Mouse (Mus musculus): Measurements from ENCODE around the gene Ski. TPM values are rescaled to one million over a fixed set of nuclear protein-coding genes. Genes with fewer than 3 reads are reported as not detected.

Ski gene
- polyA plus RNA-seq, 1 experiment from 2014 or later = 16.9 TPM

DNA sequence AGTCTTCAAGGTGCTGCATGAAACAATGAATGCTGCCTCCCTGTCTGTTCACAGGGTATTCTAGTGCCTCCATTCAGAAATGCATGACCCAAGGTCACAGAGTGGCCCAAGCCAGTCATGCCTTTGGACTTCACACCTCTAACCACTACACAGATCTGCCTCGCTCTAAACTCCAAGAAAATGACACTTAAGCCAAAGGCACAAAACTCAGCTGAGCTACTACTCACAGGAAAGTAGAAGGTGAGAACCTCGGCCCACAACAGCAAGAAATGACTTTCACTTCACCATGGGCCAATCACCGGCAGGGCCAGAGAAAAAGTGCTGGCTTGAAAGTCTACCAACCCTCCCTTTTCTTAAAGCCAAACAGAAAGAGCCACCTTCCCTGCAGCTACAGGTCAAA, 14.6 kb downstream of the Ski start:
- Histone ChIP-seq H3K27ac (0 out of 2 replicates have a peak overlapping the region, but pooled peaks have one; percentile 4), H3K4me2 (no peak overlapping the region), H3K9ac (no peak overlapping the region), H3K36me3 (peaks cover 7% of the 10 kb centered on the region; the same call in 1 of the 2 replicates), H3K4me3 (no peak overlapping the region), H3K9me3 (no peaks in the 10 kb centered on the region), H3K4me1 (peaks cover 53% of the 10 kb centered on the region), H3K27me3 (no peaks in the 10 kb centered on the region)
- WGBS = 67% methylated on average over 3 of the region's 3 CpGs
- ATAC-seq (ENCODE audit: borderline replicate concordance, extremely low read depth, low FRiP score, low TSS enrichment) = no peak

DNA sequence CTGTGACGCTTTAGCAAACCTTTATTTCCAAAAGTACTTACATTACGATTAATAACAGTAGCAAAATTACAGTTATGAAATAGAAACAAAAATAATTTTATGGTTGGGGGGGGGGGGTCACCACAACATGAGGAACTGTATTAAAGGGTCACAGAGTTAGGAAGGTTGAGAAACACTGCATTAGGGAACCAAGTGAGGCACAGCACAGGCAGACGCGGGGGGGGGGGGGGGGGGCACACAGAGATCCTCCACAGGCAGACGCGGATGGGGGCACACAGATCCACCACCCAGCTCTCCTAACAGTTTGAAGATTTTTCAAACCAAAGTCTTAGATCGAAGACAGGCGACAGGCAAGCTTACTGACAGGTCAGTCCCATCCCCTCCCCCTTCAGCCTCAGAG, 15.9 kb downstream of the Ski start:
- no peak overlapping the region for H3K4me2 ChIP-seq
- H3K9ac ChIP-seq = no peak overlapping the region
- no peak overlapping the region for H3K27ac ChIP-seq
- H3K4me1 ChIP-seq = peaks cover 64% of the 10 kb centered on the region
- H3K9me3 ChIP-seq = no peaks in the 10 kb centered on the region
- ATAC-seq (ENCODE audit: borderline replicate concordance, extremely low read depth, low FRiP score, low TSS enrichment) = no peak
- 48% methylated on average over 6 of the region's 8 CpGs for WGBS
- H3K27me3 ChIP-seq = no peaks in the 10 kb centered on the region
- H3K4me3 ChIP-seq = no peak overlapping the region
- H3K36me3 ChIP-seq = peaks cover 7% of the 10 kb centered on the region; the same call in 1 of the 2 replicates

DNA sequence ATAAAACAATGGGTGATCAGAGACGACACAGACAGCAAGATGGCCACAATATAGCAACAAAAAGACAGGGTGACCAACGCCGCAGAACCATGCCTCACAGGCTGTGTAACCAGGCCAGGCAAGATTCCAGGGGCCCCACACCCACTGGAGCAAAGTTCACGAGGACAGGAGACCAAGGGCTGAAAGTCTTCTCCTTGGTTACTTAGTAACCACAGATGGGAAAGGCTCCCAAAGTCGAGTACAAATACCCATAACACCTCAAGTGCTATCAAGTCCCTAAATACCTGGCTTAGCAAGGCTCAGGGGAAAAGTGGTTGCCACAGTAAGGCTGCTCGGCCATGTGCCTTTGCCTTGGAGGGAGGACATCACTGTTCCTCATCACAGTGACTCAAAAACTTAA, 16.5 kb downstream of the Ski start:
- H3K4me1 ChIP-seq = peaks cover 70% of the 10 kb centered on the region
- no peak overlapping the region for H3K4me3 ChIP-seq
- peak overlapping the region; percentile 37; the same call in 1 of the 2 replicates for H3K27ac ChIP-seq
- ATAC-seq (ENCODE audit: borderline replicate concordance, extremely low read depth, low FRiP score, low TSS enrichment) = no peak
- peak overlapping the region; percentile 20; the same call in 1 of the 2 replicates for H3K4me2 ChIP-seq
- no peak overlapping the region for H3K9ac ChIP-seq
- H3K36me3 ChIP-seq = peaks cover 4% of the 10 kb centered on the region; the same call in 1 of the 2 replicates
- H3K9me3 ChIP-seq = no peaks in the 10 kb centered on the region
- H3K27me3 ChIP-seq = no peaks in the 10 kb centered on the region
- WGBS = 51% methylated on average over 6 of the region's 6 CpGs

DNA sequence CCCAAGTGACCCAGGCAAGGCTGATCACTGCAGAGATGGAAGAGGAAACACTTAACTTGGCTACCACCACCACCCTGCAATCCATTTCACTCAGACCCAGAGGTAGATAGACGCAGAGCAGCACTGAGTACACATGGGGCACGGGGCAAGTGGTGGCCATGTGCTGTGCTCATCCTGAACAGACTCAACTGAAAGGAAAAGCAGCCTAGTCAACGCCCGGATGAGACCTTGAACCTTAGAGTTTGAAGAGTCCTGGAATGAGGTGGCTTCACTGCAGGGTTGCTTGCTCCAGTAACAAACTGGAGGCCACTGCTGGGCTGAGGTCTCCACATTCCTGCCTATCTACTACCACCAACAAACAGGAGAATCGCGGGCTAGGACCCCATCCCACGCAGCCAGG, 20.6 kb downstream of the Ski start:
- Histone ChIP-seq H3K27me3 (no peaks in the 10 kb centered on the region), H3K9me3 (no peaks in the 10 kb centered on the region), H3K4me3 (no peak overlapping the region), H3K27ac (peak overlapping the region; percentile 46; the same call in 1 of the 2 replicates), H3K4me2 (no peak overlapping the region), H3K36me3 (no peaks in the 10 kb centered on the region), H3K4me1 (peaks cover 81% of the 10 kb centered on the region), H3K9ac (no peak overlapping the region)
- WGBS = 84% methylated on average over 7 of the region's 7 CpGs
- ATAC-seq (ENCODE audit: borderline replicate concordance, extremely low read depth, low FRiP score, low TSS enrichment) = no peak

DNA sequence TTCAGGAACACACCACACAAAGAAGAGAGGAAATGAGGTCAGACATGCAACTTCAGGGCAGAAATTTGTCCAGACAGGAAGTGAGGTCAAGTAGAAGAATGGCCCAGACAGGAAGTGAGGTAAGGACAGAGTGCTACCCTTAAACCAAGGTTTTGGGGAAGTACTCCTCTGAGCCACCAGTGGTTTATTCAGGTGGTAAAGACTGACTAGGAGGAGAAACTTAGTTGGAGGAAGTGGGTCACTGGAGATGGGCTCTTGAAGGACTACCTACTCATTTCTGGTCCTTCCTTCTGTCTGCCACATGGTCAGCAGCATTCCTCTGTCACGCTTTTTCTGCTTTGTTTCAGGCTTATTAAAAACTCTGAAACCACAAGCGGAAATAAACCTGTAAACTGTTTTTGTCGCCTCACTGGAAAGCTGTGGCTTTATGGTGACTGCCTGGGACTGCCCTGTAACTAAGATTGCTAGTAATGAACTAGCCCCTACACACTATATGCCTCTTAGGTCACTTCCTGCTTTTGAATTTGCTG, 21.5 kb downstream of the Ski start:
- peak overlapping the region; percentile 46; the same call in 1 of the 2 replicates for H3K27ac ChIP-seq
- no peaks in the 10 kb centered on the region for H3K36me3 ChIP-seq
- no peak overlapping the region for H3K9ac ChIP-seq
- no peaks in the 10 kb centered on the region for H3K9me3 ChIP-seq
- 69% methylated on average over 3 of the region's 3 CpGs for WGBS
- no peak for ATAC-seq (ENCODE audit: borderline replicate concordance, extremely low read depth, low FRiP score, low TSS enrichment)
- peaks cover 80% of the 10 kb centered on the region for H3K4me1 ChIP-seq
- no peak overlapping the region for H3K4me2 ChIP-seq
- H3K27me3 ChIP-seq = no peaks in the 10 kb centered on the region
- H3K4me3 ChIP-seq = no peak overlapping the region

DNA sequence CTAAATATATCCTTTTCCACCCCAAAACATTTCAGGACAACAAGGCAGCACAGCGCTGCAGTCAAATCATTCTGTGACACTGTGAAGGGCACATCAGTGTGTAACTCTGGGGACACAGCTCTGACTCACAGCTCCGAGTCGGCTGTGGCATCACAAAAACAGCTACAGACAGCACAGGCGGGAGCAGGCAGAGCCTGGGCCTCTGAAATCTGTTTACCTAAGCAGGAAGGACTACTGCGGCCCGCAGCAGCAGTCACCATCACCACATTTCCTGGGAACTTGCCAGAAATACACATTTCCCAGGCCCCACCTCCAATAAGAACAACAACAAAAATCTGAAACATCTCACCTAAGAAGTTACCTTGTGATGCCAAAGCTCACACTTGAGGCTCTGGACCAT, 24.7 kb downstream of the Ski start:
- Histone ChIP-seq H3K27ac (peak overlapping the region; percentile 31), H3K9me3 (no peaks in the 10 kb centered on the region), H3K4me1 (peaks cover 80% of the 10 kb centered on the region), H3K9ac (no peak overlapping the region), H3K27me3 (no peaks in the 10 kb centered on the region), H3K36me3 (no peaks in the 10 kb centered on the region), H3K4me3 (no peak overlapping the region), H3K4me2 (no peak overlapping the region)
- 7% methylated on average over 6 of the region's 6 CpGs for WGBS
- peak; percentile 50; the same call in 1 of the 2 replicates for ATAC-seq (ENCODE audit: borderline replicate concordance, extremely low read depth, low FRiP score, low TSS enrichment)

DNA sequence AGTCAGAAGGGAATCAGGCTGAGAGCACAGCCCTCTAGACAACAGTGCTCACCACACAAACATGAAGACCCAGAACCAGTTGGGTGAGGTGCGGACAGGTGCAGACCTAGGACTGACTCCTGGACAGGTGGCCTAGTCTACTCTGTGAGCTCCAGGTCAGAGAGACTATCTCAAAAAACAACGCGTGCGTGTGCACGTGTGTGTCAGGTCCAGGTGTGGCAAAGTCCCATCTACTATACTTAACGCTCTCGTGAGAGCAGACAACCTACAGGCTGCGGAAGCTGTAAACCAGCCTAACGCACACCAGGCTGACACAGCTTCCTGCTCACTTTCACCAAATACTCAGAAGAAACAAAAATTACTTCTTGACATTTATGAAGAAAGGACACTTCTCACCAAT, 27.2 kb downstream of the Ski start:
- 72% methylated on average over 9 of the region's 9 CpGs for WGBS
- Histone ChIP-seq H3K27me3 (no peaks in the 10 kb centered on the region), H3K4me3 (no peak overlapping the region), H3K4me1 (peaks cover 77% of the 10 kb centered on the region), H3K36me3 (no peaks in the 10 kb centered on the region), H3K9ac (no peak overlapping the region), H3K27ac (no peak overlapping the region), H3K4me2 (no peak overlapping the region), H3K9me3 (no peaks in the 10 kb centered on the region)
- no peak for ATAC-seq (ENCODE audit: borderline replicate concordance, extremely low read depth, low FRiP score, low TSS enrichment)

DNA sequence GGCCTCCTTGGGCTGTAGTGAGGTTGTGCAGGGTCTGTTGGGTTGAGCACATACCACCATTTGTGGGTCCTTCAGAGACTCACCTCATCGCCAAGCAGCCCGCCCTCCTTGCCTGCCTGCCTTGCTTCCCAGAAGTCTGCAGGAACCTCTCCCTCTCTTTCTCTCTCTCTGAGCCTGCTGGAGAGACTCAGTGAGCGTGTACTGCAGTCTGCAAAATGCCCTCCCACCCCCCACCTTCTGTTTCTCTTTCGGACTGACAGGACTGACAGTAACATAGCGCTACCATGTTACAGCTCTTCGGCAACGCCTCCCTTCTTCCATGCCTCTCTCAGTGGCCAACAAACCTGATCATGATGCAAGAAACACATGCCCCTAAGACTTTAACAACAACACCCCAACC, 32.1 kb downstream of the Ski start:
- no peak for ATAC-seq (ENCODE audit: borderline replicate concordance, extremely low read depth, low FRiP score, low TSS enrichment)
- Histone ChIP-seq H3K36me3 (no peaks in the 10 kb centered on the region), H3K9ac (no peak overlapping the region), H3K27ac (no peak overlapping the region), H3K4me1 (peaks cover 79% of the 10 kb centered on the region), H3K27me3 (no peaks in the 10 kb centered on the region), H3K9me3 (no peaks in the 10 kb centered on the region), H3K4me2 (no peak overlapping the region), H3K4me3 (no peak overlapping the region)
- 34% methylated on average over 7 of the region's 7 CpGs for WGBS

DNA sequence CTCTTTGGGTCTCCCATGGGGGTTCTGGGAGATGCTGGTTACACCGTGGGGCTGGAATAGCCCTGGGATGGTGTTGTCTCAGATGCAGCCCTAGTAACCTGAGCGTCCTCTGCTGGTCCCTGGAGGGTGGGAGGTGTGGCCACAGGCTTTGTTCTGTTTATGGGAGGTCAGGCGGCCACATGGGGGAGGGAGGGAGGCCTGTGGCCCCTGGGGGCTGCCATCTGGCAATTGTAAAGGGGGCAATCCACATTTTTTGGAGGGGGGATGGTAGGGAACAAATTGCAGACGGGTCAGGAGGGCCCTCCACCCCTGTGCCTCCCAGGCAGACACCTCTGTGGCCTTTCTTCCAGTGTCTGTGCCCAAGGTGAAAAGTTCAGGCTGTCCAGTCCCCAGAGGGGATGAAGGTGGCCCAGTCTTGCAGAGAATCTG, 32.7 kb downstream of the Ski start:
- H3K36me3 ChIP-seq = no peaks in the 10 kb centered on the region
- ATAC-seq (ENCODE audit: borderline replicate concordance, extremely low read depth, low FRiP score, low TSS enrichment) = no peak
- 20% methylated on average over 4 of the region's 4 CpGs for WGBS
- no peaks in the 10 kb centered on the region for H3K9me3 ChIP-seq
- H3K4me2 ChIP-seq = no peak overlapping the region
- H3K9ac ChIP-seq = no peak overlapping the region
- no peak overlapping the region for H3K4me3 ChIP-seq
- peaks cover 82% of the 10 kb centered on the region for H3K4me1 ChIP-seq
- no peaks in the 10 kb centered on the region for H3K27me3 ChIP-seq
- no peak overlapping the region for H3K27ac ChIP-seq

DNA sequence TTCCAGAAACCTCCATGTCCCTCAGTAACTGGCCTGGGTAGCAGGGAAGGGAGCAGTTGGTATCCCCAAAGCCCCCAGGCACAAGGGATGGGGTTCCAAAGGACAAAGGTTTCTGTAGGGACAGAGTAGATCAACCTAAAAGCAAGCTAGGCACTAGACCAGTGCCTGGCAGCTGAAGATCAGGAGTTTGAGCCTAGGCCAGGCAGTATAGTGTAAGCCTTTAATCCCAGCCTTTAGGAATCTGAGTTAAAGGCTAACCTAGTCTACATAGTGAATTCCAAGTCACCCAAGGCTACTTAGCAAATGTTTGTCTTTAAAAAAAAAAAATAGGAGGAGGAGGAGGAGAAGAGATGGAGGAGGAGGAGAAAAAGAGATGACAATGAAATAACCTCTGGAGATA, 33.6 kb downstream of the Ski start:
- Histone ChIP-seq H3K4me2 (no peak overlapping the region), H3K36me3 (no peaks in the 10 kb centered on the region), H3K4me3 (no peak overlapping the region), H3K9ac (no peak overlapping the region), H3K27ac (no peak overlapping the region), H3K9me3 (no peaks in the 10 kb centered on the region), H3K27me3 (no peaks in the 10 kb centered on the region), H3K4me1 (peaks cover 91% of the 10 kb centered on the region)
- no peak for ATAC-seq (ENCODE audit: borderline replicate concordance, extremely low read depth, low FRiP score, low TSS enrichment)

DNA sequence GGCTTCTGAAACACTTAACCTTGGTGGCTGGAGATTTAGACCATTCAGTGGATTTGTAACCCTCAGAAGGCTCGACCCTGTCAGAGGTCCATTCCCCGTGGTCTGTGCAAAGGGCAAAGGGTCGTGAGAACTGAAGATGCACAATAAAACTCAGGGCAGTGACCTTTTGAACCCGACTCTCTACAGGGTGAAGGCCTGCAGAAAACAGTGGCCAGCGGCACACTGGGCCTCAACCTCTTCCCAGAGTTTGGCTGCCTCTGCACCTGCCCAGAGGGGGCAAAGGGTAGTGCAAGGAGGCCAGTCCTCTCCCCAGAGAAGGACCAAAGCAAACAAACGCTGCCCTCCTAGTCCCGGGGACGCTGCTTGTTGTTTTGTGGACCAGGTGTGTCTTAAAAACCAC, 34.1 kb downstream of the Ski start:
- Histone ChIP-seq H3K27ac (no peak overlapping the region), H3K9ac (no peak overlapping the region)
- ATAC-seq (ENCODE audit: borderline replicate concordance, extremely low read depth, low FRiP score, low TSS enrichment) = no peak

DNA sequence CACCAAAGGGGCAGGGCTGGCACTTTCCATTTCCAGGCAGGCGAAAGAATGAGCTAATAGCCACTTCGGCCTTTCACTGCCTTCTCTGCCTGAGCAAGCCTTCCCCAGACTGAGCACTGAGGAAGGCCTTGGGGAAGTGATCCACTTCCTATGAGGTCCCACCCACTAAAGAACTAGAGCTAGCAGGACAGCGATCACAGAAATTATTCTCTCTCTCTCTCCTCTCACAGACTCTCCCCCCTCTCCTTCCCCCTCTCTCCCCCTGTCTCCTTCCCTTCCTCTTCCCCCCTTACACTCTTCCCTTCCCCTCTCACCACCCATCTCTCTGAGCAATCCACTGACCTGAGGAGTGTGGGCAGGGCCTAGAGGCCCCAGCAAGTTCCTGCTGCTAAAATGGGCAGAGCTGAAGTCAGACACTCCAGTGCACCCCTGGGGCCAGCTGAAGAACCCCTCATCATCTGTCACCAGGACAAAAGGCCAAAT, 35.2 kb downstream of the Ski start:
- Histone ChIP-seq H3K4me2 (no peak overlapping the region), H3K9ac (no peak overlapping the region), H3K36me3 (no peaks in the 10 kb centered on the region), H3K4me3 (no peak overlapping the region), H3K9me3 (no peaks in the 10 kb centered on the region), H3K4me1 (peaks cover 85% of the 10 kb centered on the region), H3K27me3 (no peaks in the 10 kb centered on the region), H3K27ac (peak overlapping the region; percentile 18)
- ATAC-seq (ENCODE audit: borderline replicate concordance, extremely low read depth, low FRiP score, low TSS enrichment) = 0 out of 2 replicates have a peak, but pooled peaks have one; percentile 19
- WGBS = 28% methylated on average over 3 of the region's 3 CpGs

More for the DNA sequence above, 34.1 kb downstream of the Ski start:
- WGBS = 17% methylated on average over 8 of the region's 8 CpGs
- Histone ChIP-seq H3K27me3 (no peaks in the 10 kb centered on the region), H3K4me2 (no peak overlapping the region), H3K9me3 (no peaks in the 10 kb centered on the region), H3K36me3 (no peaks in the 10 kb centered on the region), H3K4me1 (peaks cover 91% of the 10 kb centered on the region), H3K4me3 (no peak overlapping the region)

DNA sequence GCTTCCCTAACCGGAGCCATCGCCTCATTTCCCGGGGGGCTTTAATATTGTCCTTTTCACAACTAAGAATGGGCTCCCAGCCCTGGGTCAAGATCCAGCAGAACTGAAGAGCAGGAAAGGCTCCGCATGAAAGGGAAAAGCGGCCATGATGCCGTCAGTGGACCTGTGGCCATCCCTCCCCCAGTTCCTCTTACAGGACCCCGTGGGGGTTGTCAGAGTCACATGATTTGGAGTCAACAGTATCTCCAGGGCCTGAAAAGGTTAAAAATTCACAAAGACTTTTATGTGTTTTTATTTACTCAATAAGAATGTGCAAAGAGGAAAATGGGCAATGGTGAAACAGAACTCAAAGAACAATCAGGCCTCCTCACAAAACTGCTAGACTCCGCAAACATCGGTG, 36.5 kb downstream of the Ski start:
- H3K27me3 ChIP-seq = no peaks in the 10 kb centered on the region
- no peaks in the 10 kb centered on the region for H3K9me3 ChIP-seq
- WGBS = 82% methylated on average over 9 of the region's 9 CpGs
- H3K9ac ChIP-seq = no peak overlapping the region
- ATAC-seq (ENCODE audit: borderline replicate concordance, extremely low read depth, low FRiP score, low TSS enrichment) = no peak
- no peak overlapping the region for H3K27ac ChIP-seq
- no peak overlapping the region for H3K4me3 ChIP-seq
- H3K36me3 ChIP-seq = no peaks in the 10 kb centered on the region
- H3K4me1 ChIP-seq = peaks cover 79% of the 10 kb centered on the region
- H3K4me2 ChIP-seq = no peak overlapping the region

All from lung, embryonic 15.5 days (tissue).